Mouse (Mus musculus) frontal cortex, postnatal 14 days (tissue): ENCODE measurements around the gene Btbd35f4.
"Not testable (repeated sequence)": the region's sequence is repeated elsewhere in the genome, so short reads cannot be mapped to it uniquely, and the experiment has no call there.

Experiments
- DNase-seq, 2 experiments: peaks; one replicate each; pipeline ENCODE4 v3.0.0; 2022; ENCODE audit warnings: low spot score in 2 of 2

The Btbd35f4 gene

DNA sequence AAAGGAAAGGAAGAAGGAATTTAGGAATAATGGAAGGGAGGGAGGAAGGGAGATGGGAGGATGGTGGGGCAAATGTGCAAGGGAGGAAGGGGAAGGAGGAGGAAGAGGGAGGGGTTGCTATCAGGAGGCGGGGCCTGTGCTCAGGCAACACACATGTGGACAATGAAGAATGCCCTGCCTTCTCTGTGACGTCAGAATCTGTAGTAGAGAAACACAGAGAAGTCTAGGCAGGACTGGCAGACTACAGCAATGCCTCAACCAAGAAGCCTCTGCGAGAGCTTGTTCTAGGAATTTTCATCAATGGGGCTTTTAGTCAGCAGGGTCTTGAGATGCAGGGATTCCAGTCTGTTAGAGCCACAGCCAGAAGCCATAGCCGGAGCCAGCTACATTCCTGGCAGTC lies at the start of gene Btbd35f4:
Gene Btbd35f4 (plus strand): TSS at position 301 of the 400 bp plus-strand sequence.
- DNase-seq, result not testable (repeated sequence)

DNA sequence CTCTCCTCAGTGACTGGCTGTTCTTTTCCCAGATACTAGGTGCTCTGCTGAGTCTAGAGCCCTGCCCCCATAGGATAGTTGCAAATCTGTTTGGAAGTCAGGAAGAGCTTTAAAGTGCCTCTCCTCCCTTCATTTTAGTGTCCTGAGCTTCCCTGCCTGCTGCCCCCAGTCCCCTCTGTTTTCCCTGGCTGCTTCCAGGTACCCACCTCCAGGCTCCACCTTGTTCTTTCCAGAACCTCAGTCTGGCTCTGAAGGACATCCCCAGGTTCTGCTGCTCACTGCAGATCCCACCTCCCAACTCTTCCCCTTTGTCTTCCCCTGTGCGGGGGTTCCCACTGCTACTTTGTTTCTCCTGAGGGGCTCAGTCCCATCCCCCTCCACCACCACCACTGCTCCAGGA lies 39.7 kb downstream of the Btbd35f4 start:
- DNase-seq, result not testable (repeated sequence)
